In genomic region chr7:104445961-104446645, GRCm38 (mm10) we compare ENCODE assay signal across 1 mouse cellular context.
TF ChIP-seq lines count a peak whose summit lies in the region.

No protein-coding gene starts in this region.

TF ChIP-seq in MEL, 35 proteins besides CTCF, POLR2A, EP300 and RAD21 (continued from another document):
- no peak for TF ChIP-seq CHD2 (IDR thresholded peaks at IDR 0.05; ENCODE audit: low read length)
- no peak for TF ChIP-seq RCOR1 (IDR thresholded peaks at IDR 0.05; ENCODE audit: low read depth, low read length)
- no peak for TF ChIP-seq CHD1 (IDR thresholded peaks at IDR 0.05; ENCODE audit: low read depth, low read length)
- TF ChIP-seq TAL1 (IDR thresholded peaks at IDR 0.05; ENCODE audit: low read length): no peak
- no peak for TF ChIP-seq MEF2A (IDR thresholded peaks at IDR 0.05; ENCODE audit: extremely low read depth, insufficient replicate concordance, low read depth, low read length, poor library complexity, severe bottlenecking)
- TF ChIP-seq MYB (IDR thresholded peaks at IDR 0.05; ENCODE audit: low read depth, low read length): no peak
- no peak for TF ChIP-seq GABPA (IDR thresholded peaks at IDR 0.05; ENCODE audit: low read depth, low read length)
- no peak for TF ChIP-seq GATA1 (IDR thresholded peaks at IDR 0.05; ENCODE audit: low read depth, low read length)
